Mouse (Mus musculus) CD4-positive, CD25-positive, alpha-beta regulatory T cell, adult 9 weeks (primary cell): ENCODE data around the gene Galnt15. TPM values are rescaled to one million over a fixed set of nuclear protein-coding genes. Genes with fewer than 3 reads are reported as not detected.

ENCODE experiments used
- polyA plus RNA-seq: library from polyadenylated mRNA; unstranded; fragments of 100-300 nt; shearing (Covaris generic); gene quantifications from one replicate; pipeline ENCODE4 v1.2.1, GENCODE M21; 2017

Gene Galnt15
- polyA plus RNA-seq: not detected

GRCm38 (mm10) chr14:32028681-32029091, at the start of gene Galnt15:
Gene Galnt15 (plus strand): TSS chr14:32028989.

GRCm38 (mm10) chr14:32084761-32085485, 56.1 kb downstream of the Galnt15 start, which contains the start of gene Oxnad1:
Gene Oxnad1 (plus strand): TSS chr14:32085374.

GRCm38 (mm10) chr14:32085486-32086201, 56.9 kb downstream of the Galnt15 start, which contains the start of gene Dph3:
Gene Dph3 (minus strand): TSS chr14:32085729.

Other genes with a start within 250 kb of the Galnt15 start
- gene Ankrd28, start 198.3 kb upstream of the Galnt15 start, polyA plus RNA-seq: 11.5 TPM
- 24.8 TPM for gene Oxnad1, start 56.4 kb downstream of the Galnt15 start, polyA plus RNA-seq
- 92.7 TPM for gene Dph3, start 56.7 kb downstream of the Galnt15 start, polyA plus RNA-seq
- gene Msmb, start 113.0 kb downstream of the Galnt15 start, polyA plus RNA-seq: not detected
- 102 TPM for gene Ncoa4, start 130.9 kb downstream of the Galnt15 start, polyA plus RNA-seq
- gene Timm23, start 172.9 kb downstream of the Galnt15 start, polyA plus RNA-seq: 154 TPM
- gene Parg, start 173.0 kb downstream of the Galnt15 start, polyA plus RNA-seq: 24.3 TPM